Mouse (Mus musculus) MEL (cell line): ENCODE data around the gene Plxnc1. TPM values are rescaled to one million over a fixed set of nuclear protein-coding genes. Genes with fewer than 3 reads are reported as not detected.

Experiments
- DNase-seq: peaks from one replicate; pipeline ENCODE4 v3.0.0; 2011; ENCODE audit warnings: low read depth, low spot score
- H3K27ac ChIP-seq: 2 replicates; pipeline ENCODE4 v1.5.1; 2012; ENCODE audit warnings: low read depth, mild to moderate bottlenecking, control low read depth, low read length, moderate library complexity; ENCODE audit not compliant: control insufficient read depth
- H3K27me3 ChIP-seq, 2 experiments: fragments of 150-350 bp in 1 of 2; sonication (generic) in 1 of 2; 2 replicates each; pipeline ENCODE4 v1.6.1; 2012; ENCODE audit warnings: low read length in 2 of 2, mild to moderate bottlenecking in 2 of 2, improper control_type of control experiment in 1 of 2, moderate library complexity in 1 of 2; ENCODE audit not compliant: insufficient read depth in 2 of 2, control insufficient read depth in 1 of 2
- H3K36me3 ChIP-seq, 2 experiments: 2 replicates each; pipeline ENCODE4 v1.6.1; 2012 to 2014; ENCODE audit warnings: low read length in 2 of 2, improper control_type of control experiment in 1 of 2, inconsistent platforms in 1 of 2, mild to moderate bottlenecking in 1 of 2; ENCODE audit not compliant: insufficient read depth in 2 of 2, control insufficient read depth in 1 of 2
- H3K4me1 ChIP-seq, 2 experiments: fragments of 150-350 bp in 1 of 2; sonication (generic) in 1 of 2; 2 replicates each; pipeline ENCODE4 v1.6.1; 2012; ENCODE audit warnings: low read length in 2 of 2, improper control_type of control experiment in 1 of 2, mild to moderate bottlenecking in 1 of 2; ENCODE audit not compliant: insufficient read depth in 2 of 2, control insufficient read depth in 1 of 2
- H3K4me3 ChIP-seq, 2 experiments: fragments of 150-350 bp in 1 of 2; sonication (generic) in 1 of 2; 2 replicates each; pipeline ENCODE4 v1.5.1; 2012; ENCODE audit warnings: low read depth in 2 of 2, low read length in 2 of 2, mild to moderate bottlenecking in 2 of 2, moderate library complexity in 2 of 2, control low read depth in 1 of 2, improper control_type of control experiment in 1 of 2; ENCODE audit not compliant: control insufficient read depth in 1 of 2, insufficient read depth in 1 of 2
- H3K79me2 ChIP-seq: 2 replicates; pipeline ENCODE4 v1.6.1; 2012; ENCODE audit warnings: mild to moderate bottlenecking, low read length, moderate library complexity; ENCODE audit not compliant: control insufficient read depth, poor library complexity, insufficient read depth
- H3K9ac ChIP-seq: 2 replicates; pipeline ENCODE4 v1.6.1; 2012; ENCODE audit warnings: low read depth, mild to moderate bottlenecking, control low read depth, low read length, moderate library complexity; ENCODE audit not compliant: control insufficient read depth, poor library complexity, severe bottlenecking
- H3K9me3 ChIP-seq: fragments of 150-350 bp; sonication (generic); replicated peaks from 2 replicates; pipeline ENCODE4 v1.6.1; 2012; ENCODE audit warnings: mild to moderate bottlenecking, low read length, improper control_type of control experiment, moderate library complexity; ENCODE audit not compliant: insufficient read depth
- CHD1 ChIP-seq: IDR thresholded peaks from 2 replicates; pipeline ENCODE4 v1.6.1; 2012; ENCODE audit warnings: low read depth, mild to moderate bottlenecking, inconsistent platforms, low read length, improper control_type of control experiment
- ELF1 ChIP-seq: IDR thresholded peaks from 2 replicates; pipeline ENCODE4 v1.6.1; 2014; ENCODE audit warnings: low read depth, mild to moderate bottlenecking, inconsistent platforms, low read length, improper control_type of control experiment, moderate library complexity
- EP300 ChIP-seq, 2 experiments: IDR thresholded peaks; 2 replicates each; pipeline ENCODE4 v1.6.1; 2011; ENCODE audit warnings: improper control_type of control experiment in 2 of 2, low read length in 2 of 2, low read depth in 1 of 2, mild to moderate bottlenecking in 1 of 2
- ETS1 ChIP-seq: IDR thresholded peaks from 2 replicates; pipeline ENCODE4 v1.6.1; 2012; ENCODE audit warnings: low read depth, mild to moderate bottlenecking, inconsistent platforms, low read length, improper control_type of control experiment, moderate library complexity
- GABPA ChIP-seq: IDR thresholded peaks from 2 replicates; pipeline ENCODE4 v1.6.1; 2012; ENCODE audit warnings: low read depth, mild to moderate bottlenecking, inconsistent platforms, low read length, improper control_type of control experiment, moderate library complexity
- HCFC1 ChIP-seq: IDR thresholded peaks from 2 replicates; pipeline ENCODE4 v1.6.1; 2012; ENCODE audit warnings: low read depth, mild to moderate bottlenecking, inconsistent platforms, low read length, improper control_type of control experiment, moderate library complexity
- KAT2A ChIP-seq: conservative IDR thresholded peaks from 2 replicates; pipeline ENCODE4 v1.6.1; 2012; ENCODE audit warnings: low read depth, low read length, improper control_type of control experiment, inconsistent platforms
- MAFK ChIP-seq: IDR thresholded peaks from 2 replicates; pipeline ENCODE4 v1.6.1; 2011; ENCODE audit warnings: low read depth, mild to moderate bottlenecking, low read length, improper control_type of control experiment, borderline replicate concordance
- MAX ChIP-seq: IDR thresholded peaks from 2 replicates; pipeline ENCODE4 v1.6.1; 2011; ENCODE audit warnings: low read length, improper control_type of control experiment
- MAZ ChIP-seq: IDR thresholded peaks from 2 replicates; pipeline ENCODE4 v1.6.1; 2012; ENCODE audit warnings: low read depth, mild to moderate bottlenecking, inconsistent platforms, low read length, improper control_type of control experiment
- MXI1 ChIP-seq: IDR thresholded peaks from 2 replicates; pipeline ENCODE4 v1.6.1; 2011; ENCODE audit warnings: mild to moderate bottlenecking, low read depth, low read length, improper control_type of control experiment
- MYB ChIP-seq: IDR thresholded peaks from 2 replicates; pipeline ENCODE4 v1.6.1; 2011; ENCODE audit warnings: mild to moderate bottlenecking, low read depth, low read length, improper control_type of control experiment
- MYC ChIP-seq: IDR thresholded peaks from 2 replicates; pipeline ENCODE4 v1.6.1; 2011; ENCODE audit warnings: low read depth, mild to moderate bottlenecking, low read length, improper control_type of control experiment, moderate library complexity
- NELFE ChIP-seq: IDR thresholded peaks from 2 replicates; pipeline ENCODE4 v1.6.1; 2011; ENCODE audit warnings: low read depth, low read length, improper control_type of control experiment
- POLR2A ChIP-seq, 2 experiments: IDR thresholded peaks; 2 replicates each; pipeline ENCODE4 v1.6.1; 2011 to 2012; ENCODE audit warnings: low read length in 2 of 2, mild to moderate bottlenecking in 2 of 2, control low read depth in 1 of 2, improper control_type of control experiment in 1 of 2, low read depth in 1 of 2, moderate library complexity in 1 of 2; ENCODE audit not compliant: control insufficient read depth in 1 of 2, insufficient read depth in 1 of 2, poor library complexity in 1 of 2
- POLR2AphosphoS2 ChIP-seq: IDR thresholded peaks from 2 replicates; pipeline ENCODE4 v1.6.1; 2011; ENCODE audit warnings: low read length, improper control_type of control experiment
- RAD21 ChIP-seq: IDR thresholded peaks from 2 replicates; pipeline ENCODE4 v1.6.1; 2011; ENCODE audit warnings: mild to moderate bottlenecking, low read depth, low read length, improper control_type of control experiment
- SIN3A ChIP-seq: IDR thresholded peaks from 2 replicates; pipeline ENCODE4 v1.6.1; 2012; ENCODE audit warnings: low read length, improper control_type of control experiment, inconsistent platforms
- SMC3 ChIP-seq: IDR thresholded peaks from 2 replicates; pipeline ENCODE4 v1.6.1; 2011; ENCODE audit warnings: low read depth, low read length, improper control_type of control experiment
- TAL1 ChIP-seq: IDR thresholded peaks from 2 replicates; pipeline ENCODE4 v1.6.1; 2012; ENCODE audit warnings: mild to moderate bottlenecking, inconsistent platforms, low read length, moderate library complexity, mixed read lengths
- TBP ChIP-seq: IDR thresholded peaks from 2 replicates; pipeline ENCODE4 v1.8.0; 2011; ENCODE audit warnings: low read depth, low read length, improper control_type of control experiment
- TCF12 ChIP-seq: IDR thresholded peaks from 2 replicates; pipeline ENCODE4 v1.6.1; 2014; ENCODE audit warnings: low read depth, mild to moderate bottlenecking, inconsistent platforms, low read length, improper control_type of control experiment, moderate library complexity
- UBTF ChIP-seq: IDR thresholded peaks from 2 replicates; pipeline ENCODE4 v1.6.1; 2012; ENCODE audit warnings: low read depth, mild to moderate bottlenecking, inconsistent platforms, low read length, improper control_type of control experiment, moderate library complexity, borderline replicate concordance; ENCODE audit not compliant: insufficient read depth
- USF1 ChIP-seq: IDR thresholded peaks from 2 replicates; pipeline ENCODE4 v1.6.1; 2014; ENCODE audit warnings: low read depth, mild to moderate bottlenecking, inconsistent platforms, low read length, improper control_type of control experiment, moderate library complexity
- ZKSCAN1 ChIP-seq: IDR thresholded peaks from 2 replicates; pipeline ENCODE4 v1.6.1; 2012; ENCODE audit warnings: low read depth, mild to moderate bottlenecking, inconsistent platforms, low read length, improper control_type of control experiment, moderate library complexity
- ZMIZ1 ChIP-seq: IDR thresholded peaks from 2 replicates; pipeline ENCODE4 v1.6.1; 2012; ENCODE audit warnings: low read depth, mild to moderate bottlenecking, inconsistent platforms, low read length, improper control_type of control experiment, moderate library complexity
- ZNF384 ChIP-seq: IDR thresholded peaks from 2 replicates; pipeline ENCODE4 v1.6.1; 2012; ENCODE audit warnings: low read depth, mild to moderate bottlenecking, inconsistent platforms, low read length, improper control_type of control experiment
- polyA plus RNA-seq, 2 experiments: library from polyadenylated mRNA; stranded (reverse) in 1 of 2; unstranded in 1 of 2; fragments of >175 nt in 1 of 2; fragments of >200 nt in 1 of 2; gene quantifications; 2 replicates each; pipeline versions ENCODE4 v1.2.1 to v1.2.4; 2012; ENCODE audit warnings: low replicate concordance in 2 of 2, low read depth in 1 of 2; ENCODE audit not compliant: insufficient read length in 2 of 2, insufficient read depth in 1 of 2, missing spikeins in 1 of 2
- total RNA-seq: library from RNA; depleted of rRNA; stranded (reverse); fragments of 300-350 nt; gene quantifications from 2 replicates; pipeline ENCODE4 v1.2.3, GENCODE M21; 2012; rRNA removed

The Plxnc1 gene
- total RNA-seq (16.4 and 30.1 TPM in 2 replicates), polyA plus RNA-seq (10 to 100 TPM in 1 of 2 experiments, not detected in 1; 15.1 TPM)

DNA sequence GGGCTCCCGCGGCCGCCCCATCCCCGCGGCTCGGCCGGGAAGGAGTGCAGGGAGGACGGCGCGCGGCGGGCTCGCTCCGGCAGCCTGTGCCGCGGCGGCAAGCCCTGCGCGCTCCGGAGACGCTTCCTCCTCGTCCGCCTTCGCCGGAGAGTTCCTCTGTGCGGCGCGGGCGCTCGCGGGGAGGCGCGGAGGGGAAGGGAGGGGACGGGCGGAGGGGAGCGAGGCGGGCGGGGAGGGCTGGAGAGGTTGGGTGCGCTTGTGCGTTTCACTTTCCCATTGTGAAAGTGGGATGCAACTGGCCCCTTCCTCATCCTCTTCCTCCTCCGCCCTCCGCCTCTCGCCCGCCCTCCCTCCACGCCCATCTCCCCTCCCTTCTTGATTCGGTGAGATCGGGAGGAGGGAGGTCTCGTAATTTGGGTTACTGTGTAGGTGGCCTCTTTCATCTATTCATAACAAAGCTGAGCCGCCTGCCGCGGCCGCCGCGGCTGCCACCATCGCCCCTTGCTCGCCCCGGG, at the start of gene Plxnc1:
TSS of gene Plxnc1 (minus strand) at position 145 of the 515 bp plus-strand sequence.
- Histone ChIP-seq H3K79me2 (peaks cover 42% of the 10 kb centered on the region), H3K9me3 (no peaks in the 10 kb centered on the region), H3K4me1 (peaks cover 5 to 40% of the 10 kb centered on the region in 2 experiments), H3K36me3 (peaks cover 0 to 31% of the 10 kb centered on the region in 2 experiments; a peak in 2 of 4 replicates), H3K4me3 (peak within 1 kb of the TSS; percentile 81 to 85), H3K27me3 (no peaks in the 10 kb centered on the region), H3K9ac (peak within 1 kb of the TSS; percentile 84), H3K27ac (peak within 1 kb of the TSS; percentile 48)
- TF ChIP-seq NELFE: peak; percentile 75
- TF ChIP-seq POLR2AphosphoS2: peak; percentile 87
- peak; percentile 67 for TF ChIP-seq ELF1
- no peak for TF ChIP-seq EP300 (IDR thresholded peaks at IDR 0.05; ENCODE audit: low read depth in 1 of 2, low read length in 2 of 2)
- TF ChIP-seq ZNF384: no peak
- peak; percentile 87 for TF ChIP-seq UBTF
- peak; percentile 58 for TF ChIP-seq ETS1
- peak; percentile 83 for TF ChIP-seq TBP
- peak in 1 of 2 experiments; percentile 75; a peak in 2 of 4 replicates for TF ChIP-seq POLR2A (IDR thresholded peaks at IDR 0.05; ENCODE audit: control insufficient read depth in 1 of 2, insufficient read depth in 1 of 2, low read depth in 1 of 2, low read length in 2 of 2, poor library complexity in 1 of 2)
- TF ChIP-seq ZMIZ1: 0 out of 2 replicates have a peak, but pooled peaks have one; percentile 37
- no peak for TF ChIP-seq RAD21
- TF ChIP-seq MXI1: peak; percentile 57; the same call in 1 of the 2 replicates
- TF ChIP-seq TCF12: peak; percentile 53; the same call in 1 of the 2 replicates
- no peak for TF ChIP-seq ZKSCAN1
- 0 out of 2 replicates have a peak, but pooled peaks have one; percentile 26 for TF ChIP-seq HCFC1
- no peak for TF ChIP-seq TAL1
- TF ChIP-seq MYC: no peak
- no peak for TF ChIP-seq KAT2A
- TF ChIP-seq MAZ: peak; percentile 89
- TF ChIP-seq MAX: 0 out of 2 replicates have a peak, but pooled peaks have one; percentile 32
- peak; percentile 77 for TF ChIP-seq SIN3A
- no peak for TF ChIP-seq MAFK
- no peak for TF ChIP-seq MYB
- TF ChIP-seq SMC3: no peak
- TF ChIP-seq CHD1: peak; percentile 87; the same call in 1 of the 2 replicates
- 0 out of 2 replicates have a peak, but pooled peaks have one; percentile 29 for TF ChIP-seq GABPA
- 0 out of 2 replicates have a peak, but pooled peaks have one; percentile 22 for TF ChIP-seq USF1
- peak; percentile 90 for DNase-seq
